Mouse (Mus musculus) stomach, embryonic 16.5 days (tissue): ENCODE measurements around the gene Mpnd. TPM values are rescaled to one million over a fixed set of nuclear protein-coding genes. Genes with fewer than 3 reads are reported as not detected.
A peak's percentile ranks its signal among the peaks of the same experiment; 100 is the strongest.

Experiments used
- ATAC-seq: fragments of 200-750 bp; cut with Nextera tagmentation; 2 replicates; pipeline ENCODE4 v1.8.0; 2017; ENCODE audit warnings: moderate number of reproducible peaks, moderate TSS enrichment; ENCODE audit not compliant: insufficient read depth, low FRiP score
- H3K27ac ChIP-seq: fragments of 300-500 bp; sonication (generic); 2 replicates; pipeline ENCODE4 v1.5.1; 2014; ENCODE audit warnings: low read length
- H3K27me3 ChIP-seq: fragments of 300-500 bp; sonication (generic); 2 replicates; pipeline ENCODE4 v1.6.1; 2014; ENCODE audit warnings: low read length, control low read depth, mixed read lengths; ENCODE audit not compliant: control insufficient read depth, insufficient read depth
- H3K36me3 ChIP-seq: fragments of 300-500 bp; sonication (generic); 2 replicates; pipeline ENCODE4 v1.6.1; 2014; ENCODE audit warnings: low read length; ENCODE audit not compliant: control insufficient read depth, insufficient read depth
- H3K4me1 ChIP-seq: fragments of 300-500 bp; sonication (generic); 2 replicates; pipeline ENCODE4 v1.6.1; 2014; ENCODE audit warnings: low read length, control low read depth, mixed read lengths; ENCODE audit not compliant: control insufficient read depth, insufficient read depth
- H3K4me2 ChIP-seq: fragments of 300-500 bp; sonication (generic); 2 replicates; pipeline ENCODE4 v1.6.1; 2014; ENCODE audit warnings: low read depth, low read length, mixed read lengths
- H3K4me3 ChIP-seq: fragments of 300-500 bp; sonication (generic); replicated peaks from 2 replicates; pipeline ENCODE4 v1.5.1; 2014; ENCODE audit warnings: mild to moderate bottlenecking, low read length
- H3K9ac ChIP-seq: fragments of 300-500 bp; sonication (generic); 2 replicates; pipeline ENCODE4 v1.6.1; 2014; ENCODE audit warnings: low read length
- H3K9me3 ChIP-seq: fragments of 300-500 bp; sonication (generic); replicated peaks from 2 replicates; pipeline ENCODE4 v1.6.1; 2016; ENCODE audit warnings: low read length, control low read depth; ENCODE audit not compliant: control insufficient read depth
- WGBS: fragments of 180-500 bp; shearing (Covaris S2); extraction: QIAGEN DNeasy Blood & Tissue Kit; methylation state at CpG from one replicate; pipeline ENCODE4 v1.1.7; 2014; 5-methylcytosine and 5-hydroxymethylcytosine counted together
- polyA plus RNA-seq: library from polyadenylated mRNA; unstranded; fragments of >200 nt; fragmentation: Nextera tagmentation; extraction: Ambion mirVana; gene quantifications from 2 replicates; pipeline ENCODE4 v1.2.1, GENCODE M21; 2015

Gene Mpnd
- polyA plus RNA-seq, 1 experiment from 2014 or later = 60.7 TPM

GRCm38 (mm10) chr17:56022131-56022988 is 16.8 kb downstream of the Mpnd start:
- Histone ChIP-seq H3K4me2 (no peak overlapping the region), H3K4me1 (peaks cover 7% of the 10 kb centered on the region), H3K27me3 (no peaks in the 10 kb centered on the region), H3K4me3 (no peak overlapping the region), H3K36me3 (peaks cover 5% of the 10 kb centered on the region), H3K9me3 (no peaks in the 10 kb centered on the region), H3K9ac (no peak overlapping the region), H3K27ac (no peak overlapping the region; the same call in 1 of the 2 replicates)
- WGBS = 72% methylated on average over 2 of the region's 2 CpGs
- no peak for ATAC-seq

- peaks cover 7% of the 10 kb centered on the region for H3K4me1 ChIP-seq
- 92% methylated on average over 4 of the region's 4 CpGs for WGBS
- H3K9ac ChIP-seq = no peak overlapping the region
- no peak overlapping the region for H3K4me3 ChIP-seq
- no peak overlapping the region; the same call in 1 of the 2 replicates for H3K27ac ChIP-seq
- no peak for ATAC-seq
- H3K4me2 ChIP-seq = no peak overlapping the region
- H3K27me3 ChIP-seq = no peaks in the 10 kb centered on the region
- no peaks in the 10 kb centered on the region; the same call in none of the 2 replicates for H3K36me3 ChIP-seq
- H3K9me3 ChIP-seq = no peaks in the 10 kb centered on the region
Observed at GRCm38 (mm10) chr17:56022989-56023290, 17.4 kb downstream of the Mpnd start.

DNA sequence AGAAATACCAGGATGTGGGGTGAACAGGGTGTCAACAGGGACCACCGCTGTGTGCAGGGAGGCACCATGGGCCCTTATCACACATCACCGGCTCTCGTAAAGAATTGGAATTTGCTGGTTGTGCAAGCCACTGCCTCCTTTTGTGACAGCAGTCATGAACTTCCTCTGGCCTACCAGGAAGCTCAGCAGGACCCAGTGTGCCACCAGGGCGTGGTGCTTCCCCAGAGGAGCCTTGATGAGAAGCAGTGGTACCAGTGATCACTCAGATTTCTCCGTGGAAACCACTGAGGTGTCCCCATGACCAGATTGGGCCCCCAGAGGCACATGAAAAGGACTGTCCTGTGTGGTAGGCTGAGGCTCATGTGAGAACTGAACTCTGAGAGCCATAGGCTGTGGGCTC is 17.9 kb downstream of the Mpnd start:
- 65% methylated on average over 5 of the region's 5 CpGs for WGBS
- no peaks in the 10 kb centered on the region for H3K9me3 ChIP-seq
- no peak overlapping the region for H3K4me2 ChIP-seq
- ATAC-seq = no peak
- peak overlapping the region; percentile 64; the same call in 1 of the 2 replicates for H3K27ac ChIP-seq
- no peaks in the 10 kb centered on the region for H3K27me3 ChIP-seq
- H3K4me3 ChIP-seq = no peak overlapping the region
- H3K4me1 ChIP-seq = peaks cover 7% of the 10 kb centered on the region
- no peaks in the 10 kb centered on the region; the same call in 1 of the 2 replicates for H3K36me3 ChIP-seq
- no peak overlapping the region for H3K9ac ChIP-seq

DNA sequence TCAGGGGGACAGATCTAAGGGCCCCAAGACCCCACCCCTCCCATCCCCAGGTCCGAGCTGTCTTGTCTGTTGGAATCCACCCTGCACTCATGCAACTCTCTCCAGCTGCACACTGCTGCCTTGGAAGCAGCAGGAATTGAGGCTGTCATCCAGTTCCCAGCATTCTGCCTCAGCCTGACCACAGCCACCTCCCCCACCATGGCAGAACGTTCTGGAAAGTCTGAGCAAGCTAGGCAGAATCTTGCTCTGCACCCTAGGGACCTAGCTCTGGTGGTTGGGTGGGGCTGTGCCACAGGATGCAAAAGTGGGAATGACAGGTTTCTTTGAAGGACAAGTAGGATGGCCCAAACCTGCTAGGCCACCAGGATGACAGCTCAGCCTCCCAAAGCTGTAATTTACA is 19.0 kb downstream of the Mpnd start:
- H3K36me3 ChIP-seq = no peaks in the 10 kb centered on the region; the same call in 1 of the 2 replicates
- no peaks in the 10 kb centered on the region for H3K9me3 ChIP-seq
- H3K4me2 ChIP-seq = no peak overlapping the region
- ATAC-seq = no peak
- H3K27ac ChIP-seq = peak overlapping the region; percentile 64
- no peaks in the 10 kb centered on the region for H3K27me3 ChIP-seq
- H3K4me3 ChIP-seq = no peak overlapping the region
- H3K9ac ChIP-seq = peak overlapping the region; percentile 18; the same call in 1 of the 2 replicates
- WGBS = 59% methylated on average over 2 of the region's 2 CpGs
- H3K4me1 ChIP-seq = peaks cover 7% of the 10 kb centered on the region

- WGBS = 75% methylated on average over 5 of the region's 5 CpGs
- Histone ChIP-seq H3K27ac (no peak overlapping the region), H3K9ac (no peak overlapping the region; the same call in 1 of the 2 replicates), H3K9me3 (no peaks in the 10 kb centered on the region), H3K36me3 (no peaks in the 10 kb centered on the region; the same call in 1 of the 2 replicates), H3K4me2 (no peak overlapping the region), H3K4me3 (no peak overlapping the region), H3K27me3 (no peaks in the 10 kb centered on the region), H3K4me1 (peaks cover 7% of the 10 kb centered on the region)
- ATAC-seq = no peak
Observed at GRCm38 (mm10) chr17:56024931-56025330, 19.4 kb downstream of the Mpnd start.

GRCm38 (mm10) chr17:56026303-56026702 is 20.8 kb downstream of the Mpnd start:
- Histone ChIP-seq H3K4me3 (no peak overlapping the region), H3K9me3 (no peaks in the 10 kb centered on the region), H3K27me3 (no peaks in the 10 kb centered on the region), H3K4me1 (peaks cover 7% of the 10 kb centered on the region), H3K9ac (no peak overlapping the region), H3K36me3 (no peaks in the 10 kb centered on the region; the same call in 1 of the 2 replicates), H3K27ac (no peak overlapping the region), H3K4me2 (no peak overlapping the region)
- WGBS = 87% methylated on average over 1 of the region's 1 CpGs
- ATAC-seq = no peak

GRCm38 (mm10) chr17:56026881-56027280 is 21.4 kb downstream of the Mpnd start:
- 79% methylated on average over 1 of the region's 1 CpGs for WGBS
- H3K27ac ChIP-seq = no peak overlapping the region
- ATAC-seq = no peak

GRCm38 (mm10) chr17:56027801-56028441 is 22.4 kb downstream of the Mpnd start:
- Histone ChIP-seq H3K4me3 (no peak overlapping the region), H3K27ac (no peak overlapping the region), H3K4me2 (no peak overlapping the region), H3K9ac (peak overlapping the region; percentile 1; the same call in 1 of the 2 replicates), H3K36me3 (no peaks in the 10 kb centered on the region), H3K27me3 (no peaks in the 10 kb centered on the region), H3K4me1 (peaks cover 17% of the 10 kb centered on the region), H3K9me3 (no peaks in the 10 kb centered on the region)
- no peak for ATAC-seq
- 94% methylated on average over 5 of the region's 5 CpGs for WGBS

More at GRCm38 (mm10) chr17:56026881-56027280, 21.4 kb downstream of the Mpnd start:
- H3K36me3 ChIP-seq = no peaks in the 10 kb centered on the region; the same call in 1 of the 2 replicates
- peaks cover 8% of the 10 kb centered on the region for H3K4me1 ChIP-seq
- H3K4me2 ChIP-seq = no peak overlapping the region
- H3K9me3 ChIP-seq = no peaks in the 10 kb centered on the region
- H3K9ac ChIP-seq = no peak overlapping the region
- H3K27me3 ChIP-seq = no peaks in the 10 kb centered on the region
- no peak overlapping the region for H3K4me3 ChIP-seq

GRCm38 (mm10) chr17:56030238-56030870 is 24.8 kb downstream of the Mpnd start:
- H3K27ac ChIP-seq = no peak overlapping the region
- 87% methylated on average over 9 of the region's 9 CpGs for WGBS
- no peak for ATAC-seq

More at GRCm38 (mm10) chr17:56030238-56030870, 24.8 kb downstream of the Mpnd start:
- H3K36me3 ChIP-seq = no peaks in the 10 kb centered on the region
- no peak overlapping the region for H3K9ac ChIP-seq
- H3K4me1 ChIP-seq = peaks cover 34% of the 10 kb centered on the region
- no peak overlapping the region for H3K4me2 ChIP-seq
- H3K9me3 ChIP-seq = no peaks in the 10 kb centered on the region
- no peak overlapping the region for H3K4me3 ChIP-seq
- no peaks in the 10 kb centered on the region for H3K27me3 ChIP-seq
